Comparison of ENCODE assay signal across 9 mouse cellular contexts in genomic region chr11:83192001-83192400, GRCm38 (mm10). TPM values are rescaled to one million over a fixed set of nuclear protein-coding genes. Genes with fewer than 3 reads are reported as not detected.
DNase-seq lines count a peak whose midpoint lies in the region; ATAC-seq and TF ChIP-seq lines count a peak whose summit lies in the region.
"Had no signal": no experiment of that assay in that cellular context is flagged by ENCODE, and none has a peak within 500 bp of the region (broad histone marks: within the 10 kb centered on the region; RNA-seq: fewer than 3 reads in every experiment).

No protein-coding gene starts in this region.

- no peaks in the 10 kb centered on the region for H3K9me3 ChIP-seq in forebrain, postnatal 0 days (ENCODE audit: low read length)
- no peaks in the 10 kb centered on the region for H3K9me3 ChIP-seq in forebrain, embryonic 11.5 days (ENCODE audit: control insufficient read depth, low read length)
- no peaks in the 10 kb centered on the region for H3K9me3 ChIP-seq in lung, embryonic 15.5 days
- H3K9me3 ChIP-seq in stomach, postnatal 0 days (ENCODE audit: control insufficient read depth, low read length): no peaks in the 10 kb centered on the region

- H3K27me3 ChIP-seq in forebrain, postnatal 0 days (ENCODE audit: insufficient read depth, low read length): no peaks in the 10 kb centered on the region
- H3K27me3 ChIP-seq in forebrain, embryonic 11.5 days (ENCODE audit: control insufficient read depth, insufficient read depth, low read length): no peaks in the 10 kb centered on the region
- no peaks in the 10 kb centered on the region for H3K27me3 ChIP-seq in lung, embryonic 15.5 days
- no peaks in the 10 kb centered on the region for H3K27me3 ChIP-seq in stomach, postnatal 0 days (ENCODE audit: control insufficient read depth, insufficient read depth, low read length)

- no peaks in the 10 kb centered on the region for H3K4me1 ChIP-seq in forebrain, postnatal 0 days (ENCODE audit: insufficient read depth)
- H3K4me1 ChIP-seq in forebrain, embryonic 11.5 days (replicated peaks; ENCODE audit: control insufficient read depth, insufficient read depth, low read length): no peaks in the 10 kb centered on the region
- H3K4me1 ChIP-seq in lung, embryonic 15.5 days: no peaks in the 10 kb centered on the region
- H3K4me1 ChIP-seq in stomach, postnatal 0 days (replicated peaks; ENCODE audit: control insufficient read depth, insufficient read depth): no peaks in the 10 kb centered on the region

- no peak overlapping the region for H3K9ac ChIP-seq in forebrain, postnatal 0 days
- H3K9ac ChIP-seq in forebrain, embryonic 11.5 days (ENCODE audit: low read length): no peak overlapping the region
- H3K9ac ChIP-seq in lung, embryonic 15.5 days: no peak overlapping the region
- H3K9ac ChIP-seq in stomach, postnatal 0 days (ENCODE audit: low read length): no peak overlapping the region

- no peaks in the 10 kb centered on the region for H3K36me3 ChIP-seq in forebrain, postnatal 0 days (ENCODE audit: insufficient read depth)
- no peaks in the 10 kb centered on the region for H3K36me3 ChIP-seq in forebrain, embryonic 11.5 days (ENCODE audit: control insufficient read depth, insufficient read depth, low read length)
- H3K36me3 ChIP-seq in lung, embryonic 15.5 days: no peaks in the 10 kb centered on the region
- H3K36me3 ChIP-seq in stomach, postnatal 0 days (ENCODE audit: control insufficient read depth, insufficient read depth, low read length): no peaks in the 10 kb centered on the region

- DNase-seq in forebrain, postnatal 0 days: peak; percentile 32
- no peak for DNase-seq in forebrain, embryonic 11.5 days (ENCODE audit: low spot score)
- peak; percentile 81 for DNase-seq in CD4-positive, CD25-positive, alpha-beta regulatory T cell, adult 2 months (ENCODE audit: low read depth, low spot score)
- peak; percentile 63 for DNase-seq in c-Kit-positive CD71-positive TER-119-positive erythroid progenitor cells, embryonic 14.5 days (ENCODE audit: low spot score)
- no peak for DNase-seq in stomach, postnatal 0 days (ENCODE audit: low spot score)
- no peak for DNase-seq in cerebellum, adult 11-12 months

- no peak overlapping the region for H3K4me3 ChIP-seq in forebrain, postnatal 0 days (ENCODE audit: low read depth, low read length)
- H3K4me3 ChIP-seq in forebrain, embryonic 11.5 days (ENCODE audit: low read depth, low read length): no peak overlapping the region
- no peak overlapping the region for H3K4me3 ChIP-seq in lung, embryonic 15.5 days
- no peak overlapping the region for H3K4me3 ChIP-seq in stomach, postnatal 0 days (ENCODE audit: low read depth, low read length)

- 56% methylated on average over 3 of the region's 3 CpGs for WGBS in forebrain, postnatal 0 days
- WGBS in forebrain, embryonic 11.5 days: 64% methylated on average over 3 of the region's 3 CpGs
- WGBS in lung, embryonic 15.5 days: 45% methylated on average over 3 of the region's 3 CpGs
- WGBS in stomach, postnatal 0 days: 51% methylated on average over 3 of the region's 3 CpGs

- H3K4me2 ChIP-seq in forebrain, postnatal 0 days (ENCODE audit: low read depth): no peak overlapping the region
- H3K4me2 ChIP-seq in forebrain, embryonic 11.5 days (ENCODE audit: low read depth, low read length, severe bottlenecking): no peak overlapping the region
- H3K4me2 ChIP-seq in lung, embryonic 15.5 days: peak overlapping the region; percentile 25
- H3K4me2 ChIP-seq in stomach, postnatal 0 days (replicated peaks; ENCODE audit: low read depth): no peak overlapping the region

- TF ChIP-seq CTCF in forebrain, postnatal 0 days (IDR thresholded peaks at IDR 0.05; ENCODE audit: low read depth): peak; percentile 82
- TF ChIP-seq CTCF in stomach, postnatal 0 days (IDR thresholded peaks at IDR 0.05; ENCODE audit: low read depth): peak; percentile 83

- no peak overlapping the region for H3K27ac ChIP-seq in forebrain, postnatal 0 days (ENCODE audit: low read depth, low read length)
- H3K27ac ChIP-seq in forebrain, embryonic 11.5 days (ENCODE audit: low read depth, low read length): no peak overlapping the region
- no peak overlapping the region for H3K27ac ChIP-seq in lung, embryonic 15.5 days
- no peak overlapping the region for H3K27ac ChIP-seq in stomach, postnatal 0 days (replicated peaks)

- peak; percentile 47; the same call in 1 of the 2 replicates for ATAC-seq in forebrain, postnatal 0 days
- no peak for ATAC-seq in forebrain, embryonic 11.5 days (replicated peaks; ENCODE audit: low FRiP score)
- ATAC-seq in hematopoietic stem cell, adult 5-6 weeks (replicated peaks in 1 of 2; ENCODE audit: insufficient read depth in 1 of 2, low FRiP score in 2 of 2, low TSS enrichment in 1 of 2, low read depth in 1 of 2, poor library complexity in 2 of 2, severe bottlenecking in 2 of 2): peak; percentile 85 to 91
- no peak for ATAC-seq in lung, embryonic 15.5 days (ENCODE audit: borderline replicate concordance, extremely low read depth, low FRiP score, low TSS enrichment)
- ATAC-seq in stomach, postnatal 0 days (ENCODE audit: low FRiP score, low TSS enrichment): no peak

- TF ChIP-seq EP300 in stomach, postnatal 0 days (optimal IDR thresholded peaks at IDR 0.05): no peak

RNA-seq across cellular contexts. Expression of gene Slfn3, which starts 0.9 kb away (rescaled TPM):
- total RNA-seq in forebrain, postnatal 0 days (2014; rRNA removed): 0.24 and 0.38 TPM in 2 replicates
- 0.10 TPM in 2 replicates for polyA plus RNA-seq in forebrain, postnatal 0 days (2015; fragmentation: Nextera tagmentation; extraction: Ambion mirVana)
- 0.49 and 0.52 TPM in 2 replicates for polyA plus RNA-seq in forebrain, embryonic 11.5 days (2014; fragmentation: Nextera tagmentation; extraction: Ambion mirVana)
- 25.6 and 32.5 TPM in 2 replicates for total RNA-seq in hematopoietic stem cell, adult 5-6 weeks (2017)
- 0.94 and 1.4 TPM in 2 replicates for polyA plus RNA-seq in lung, embryonic 15.5 days (2015; fragmentation: Nextera tagmentation; extraction: Ambion mirVana)
- 0.22 and 0.31 TPM in 2 replicates for polyA plus RNA-seq in stomach, postnatal 0 days (2015; fragmentation: Nextera tagmentation; extraction: Ambion mirVana)

RNA-seq across cellular contexts. Expression of gene Slfn4, which starts 17.0 kb away (rescaled TPM):
- 0.05 and 0.08 TPM in 2 replicates for total RNA-seq in forebrain, postnatal 0 days (2014; rRNA removed)
- 0.06 TPM in 2 replicates for polyA plus RNA-seq in forebrain, postnatal 0 days (2015; fragmentation: Nextera tagmentation; extraction: Ambion mirVana)
- not detected in 2 replicates for polyA plus RNA-seq in forebrain, embryonic 11.5 days (2014; fragmentation: Nextera tagmentation; extraction: Ambion mirVana)
- total RNA-seq in hematopoietic stem cell, adult 5-6 weeks (2017): 13.2 and 31.0 TPM in 2 replicates
- 0.06 and 0.07 TPM in 2 replicates for polyA plus RNA-seq in lung, embryonic 15.5 days (2015; fragmentation: Nextera tagmentation; extraction: Ambion mirVana)
- 0.52 and 0.64 TPM in 2 replicates for polyA plus RNA-seq in stomach, postnatal 0 days (2015; fragmentation: Nextera tagmentation; extraction: Ambion mirVana)
- polyA plus RNA-seq: neural tube, embryonic 14.5 days had no signal

Comparison
In these comparisons a context has a peak if more than half of its experiments do, and no peak if none do; other contexts are left out.
1. ATAC-seq: peak in forebrain, postnatal 0 days (single experiment) and hematopoietic stem cell, adult 5-6 weeks (2 of 2); none in forebrain, embryonic 11.5 days (single experiment), lung, embryonic 15.5 days (single experiment) and stomach, postnatal 0 days (single experiment).
2. DNase-seq: peak in forebrain, postnatal 0 days (single experiment), CD4-positive, CD25-positive, alpha-beta regulatory T cell, adult 2 months (single experiment) and c-Kit-positive CD71-positive TER-119-positive erythroid progenitor cells, embryonic 14.5 days (single experiment); none in forebrain, embryonic 11.5 days (single experiment), stomach, postnatal 0 days (single experiment) and cerebellum, adult 11-12 months (single experiment).